Mouse (Mus musculus): Measurements from ENCODE around the gene Platr17. TPM values are rescaled to one million over a fixed set of nuclear protein-coding genes. Genes with fewer than 3 reads are reported as not detected.
A peak's percentile ranks its signal among the peaks of the same experiment; 100 is the strongest.
"Not testable (repeated sequence)": the region's sequence is repeated elsewhere in the genome, so short reads cannot be mapped to it uniquely, and the experiment has no call there.

Gene Platr17
- polyA plus RNA-seq, 1 experiment = not detected

- H3K27me3 ChIP-seq (ENCODE audit: control insufficient read depth) = no peaks in the 10 kb centered on the region
- H3K4me3 ChIP-seq (replicated peaks) = no peak overlapping the region
- no peaks in the 10 kb centered on the region for H3K9me3 ChIP-seq (ENCODE audit: control insufficient read depth, low read length)
- no peaks in the 10 kb centered on the region for H3K36me3 ChIP-seq (ENCODE audit: control insufficient read depth)
- TF ChIP-seq TAL1 (IDR thresholded peaks at IDR 0.05; ENCODE audit: low read length) (no peak), GATA1 (IDR thresholded peaks at IDR 0.05; ENCODE audit: low read length) (no peak)
- peaks cover 71% of the 10 kb centered on the region for H3K4me1 ChIP-seq (ENCODE audit: control insufficient read depth)
Measured at GRCm38 (mm10) chr17:33900989-33901314, 4.0 kb upstream of the Platr17 start.

- peaks cover 72% of the 10 kb centered on the region for H3K4me1 ChIP-seq (ENCODE audit: control insufficient read depth)
- H3K27me3 ChIP-seq (ENCODE audit: control insufficient read depth) = no peaks in the 10 kb centered on the region
- H3K36me3 ChIP-seq (ENCODE audit: control insufficient read depth) = no peaks in the 10 kb centered on the region
- H3K9me3 ChIP-seq (ENCODE audit: control insufficient read depth, low read length) = no peaks in the 10 kb centered on the region
- H3K4me3 ChIP-seq (replicated peaks) = no peak overlapping the region
- TF ChIP-seq TAL1 (IDR thresholded peaks at IDR 0.05; ENCODE audit: low read length) (no peak), GATA1 (IDR thresholded peaks at IDR 0.05; ENCODE audit: low read length) (no peak)
Measured at GRCm38 (mm10) chr17:33901653-33902052, 3.3 kb upstream of the Platr17 start.

GRCm38 (mm10) chr17:33902079-33902478, 2.9 kb upstream of the Platr17 start:
- Histone ChIP-seq H3K36me3 (ENCODE audit: control insufficient read depth) (no peaks in the 10 kb centered on the region), H3K27me3 (ENCODE audit: control insufficient read depth) (no peaks in the 10 kb centered on the region), H3K9me3 (ENCODE audit: control insufficient read depth, low read length) (no peaks in the 10 kb centered on the region), H3K4me1 (ENCODE audit: control insufficient read depth) (peaks cover 75% of the 10 kb centered on the region), H3K4me3 (replicated peaks) (no peak overlapping the region)
- TF ChIP-seq TAL1 (IDR thresholded peaks at IDR 0.05; ENCODE audit: low read length) (no peak), GATA1 (IDR thresholded peaks at IDR 0.05; ENCODE audit: low read length) (no peak)

- no peaks in the 10 kb centered on the region for H3K27me3 ChIP-seq (ENCODE audit: control insufficient read depth)
- no peak overlapping the region for H3K4me3 ChIP-seq (replicated peaks)
- peaks cover 70% of the 10 kb centered on the region for H3K4me1 ChIP-seq (ENCODE audit: control insufficient read depth)
- no peaks in the 10 kb centered on the region for H3K9me3 ChIP-seq (ENCODE audit: control insufficient read depth, low read length)
- no peaks in the 10 kb centered on the region for H3K36me3 ChIP-seq (ENCODE audit: control insufficient read depth)
- no peak for TF ChIP-seq GATA1 (IDR thresholded peaks at IDR 0.05; ENCODE audit: low read length)
- no peak for TF ChIP-seq TAL1 (IDR thresholded peaks at IDR 0.05; ENCODE audit: low read length)
Measured at GRCm38 (mm10) chr17:33902491-33902890, 2.4 kb upstream of the Platr17 start.

GRCm38 (mm10) chr17:33903911-33904651, 854 bp upstream of the Platr17 start:
- not testable (repeated sequence) for H3K9me3 ChIP-seq (ENCODE audit: control insufficient read depth, low read length); H3K4me3 ChIP-seq (replicated peaks); H3K27me3 ChIP-seq (ENCODE audit: control insufficient read depth); H3K36me3 ChIP-seq (ENCODE audit: control insufficient read depth)
- peaks cover 72% of the 10 kb centered on the region for H3K4me1 ChIP-seq (ENCODE audit: control insufficient read depth)

- peaks cover 13% of the 10 kb centered on the region for H3K9me3 ChIP-seq (ENCODE audit: control insufficient read depth, low read length)
- peaks cover 67% of the 10 kb centered on the region for H3K4me1 ChIP-seq (ENCODE audit: control insufficient read depth)
- TF ChIP-seq TAL1 (IDR thresholded peaks at IDR 0.05; ENCODE audit: low read length) = no peak
- no peak for TF ChIP-seq GATA1 (IDR thresholded peaks at IDR 0.05; ENCODE audit: low read length)
- no peaks in the 10 kb centered on the region for H3K27me3 ChIP-seq (ENCODE audit: control insufficient read depth)
- peak overlapping the region; percentile 84 for H3K4me3 ChIP-seq (replicated peaks)
- H3K36me3 ChIP-seq (ENCODE audit: control insufficient read depth) = peaks cover 31% of the 10 kb centered on the region
Measured at GRCm38 (mm10) chr17:33908331-33909076, 3.6 kb downstream of the Platr17 start.

GRCm38 (mm10) chr17:33909077-33909868, 4.3 kb downstream of the Platr17 start, which contains the start of gene Daxx:
Gene Daxx (plus strand): TSS chr17:33909414.
- peaks cover 67% of the 10 kb centered on the region for H3K4me1 ChIP-seq (ENCODE audit: control insufficient read depth)
- H3K9me3 ChIP-seq (ENCODE audit: control insufficient read depth, low read length) = peaks cover 13% of the 10 kb centered on the region
- H3K27me3 ChIP-seq (ENCODE audit: control insufficient read depth) = no peaks in the 10 kb centered on the region
- TF ChIP-seq TAL1 (IDR thresholded peaks at IDR 0.05; ENCODE audit: low read length) (no peak), GATA1 (IDR thresholded peaks at IDR 0.05; ENCODE audit: low read length) (no peak)
- peak within 1 kb of the TSS; percentile 84 for H3K4me3 ChIP-seq (replicated peaks)
- H3K36me3 ChIP-seq (ENCODE audit: control insufficient read depth) = peaks cover 38% of the 10 kb centered on the region

- Histone ChIP-seq H3K4me3 (replicated peaks) (peak overlapping the region; percentile 84), H3K9me3 (ENCODE audit: control insufficient read depth, low read length) (peaks cover 13% of the 10 kb centered on the region), H3K27me3 (ENCODE audit: control insufficient read depth) (no peaks in the 10 kb centered on the region), H3K36me3 (ENCODE audit: control insufficient read depth) (peaks cover 44% of the 10 kb centered on the region), H3K4me1 (ENCODE audit: control insufficient read depth) (peaks cover 69% of the 10 kb centered on the region)
- TF ChIP-seq GATA1 (IDR thresholded peaks at IDR 0.05; ENCODE audit: low read length) = no peak
- TF ChIP-seq TAL1 (IDR thresholded peaks at IDR 0.05; ENCODE audit: low read length) = no peak
Measured at GRCm38 (mm10) chr17:33909869-33910250, 4.9 kb downstream of the Platr17 start.
